Mouse (Mus musculus): Measurements from ENCODE around the gene Cdrt4. TPM values are rescaled to one million over a fixed set of nuclear protein-coding genes. Genes with fewer than 3 reads are reported as not detected.
A peak's percentile ranks its signal among the peaks of the same experiment; 100 is the strongest.

The Cdrt4 gene
- polyA plus RNA-seq (2015; fragmentation: Nextera tagmentation; extraction: Ambion mirVana), result not detected in 2 replicates

GRCm38 (mm10) chr11:62951012-62951411 lies at the start of gene Cdrt4:
Cdrt4 (plus strand) TSS chr11:62951193.
- no peak within 1 kb of the TSS for H3K27ac ChIP-seq (ENCODE audit: low read length)
- H3K4me2 ChIP-seq (ENCODE audit: low read depth, low read length), result no peak within 1 kb of the TSS
- 47% methylated on average over 3 of the region's 3 CpGs for WGBS (ENCODE audit: insufficient replicate concordance)
- H3K9me3 ChIP-seq (replicated peaks; ENCODE audit: control insufficient read depth, low read length), result no peaks in the 10 kb centered on the region
- H3K9ac ChIP-seq (ENCODE audit: low read depth, low read length), result no peak within 1 kb of the TSS
- no peak for ATAC-seq (ENCODE audit: low read depth)
- no peaks in the 10 kb centered on the region for H3K4me1 ChIP-seq (ENCODE audit: control insufficient read depth, low read depth, low read length)
- H3K27me3 ChIP-seq (ENCODE audit: control insufficient read depth, insufficient read depth, low read depth, low read length), result no peaks in the 10 kb centered on the region
- H3K36me3 ChIP-seq (ENCODE audit: control insufficient read depth, insufficient read depth), result no peaks in the 10 kb centered on the region
- H3K4me3 ChIP-seq (ENCODE audit: low read depth, low read length), result no peak within 1 kb of the TSS

GRCm38 (mm10) chr11:62901699-62902323 lies 49.2 kb upstream of the Cdrt4 start:
- Histone ChIP-seq H3K9me3 (replicated peaks; ENCODE audit: control insufficient read depth, low read length) (no peaks in the 10 kb centered on the region), H3K27ac (ENCODE audit: low read length) (no peak overlapping the region), H3K4me3 (ENCODE audit: low read depth, low read length) (no peak overlapping the region), H3K4me1 (ENCODE audit: control insufficient read depth, low read depth, low read length) (no peaks in the 10 kb centered on the region), H3K27me3 (ENCODE audit: control insufficient read depth, insufficient read depth, low read depth, low read length) (no peaks in the 10 kb centered on the region), H3K36me3 (ENCODE audit: control insufficient read depth, insufficient read depth) (no peaks in the 10 kb centered on the region), H3K9ac (ENCODE audit: low read depth, low read length) (no peak overlapping the region), H3K4me2 (ENCODE audit: low read depth, low read length) (no peak overlapping the region)
- WGBS (ENCODE audit: insufficient replicate concordance), result 27% methylated on average over 12 of the region's 12 CpGs
- ATAC-seq (ENCODE audit: low read depth), result no peak

- H3K4me2 ChIP-seq (ENCODE audit: low read depth, low read length), result no peak overlapping the region
- no peaks in the 10 kb centered on the region for H3K9me3 ChIP-seq (replicated peaks; ENCODE audit: control insufficient read depth, low read length)
- H3K27me3 ChIP-seq (ENCODE audit: control insufficient read depth, insufficient read depth, low read depth, low read length), result no peaks in the 10 kb centered on the region
- H3K4me3 ChIP-seq (ENCODE audit: low read depth, low read length), result no peak overlapping the region
- no peaks in the 10 kb centered on the region for H3K4me1 ChIP-seq (ENCODE audit: control insufficient read depth, low read depth, low read length)
- no peak overlapping the region for H3K27ac ChIP-seq (ENCODE audit: low read length)
- no peak for ATAC-seq (ENCODE audit: low read depth)
- no peak overlapping the region for H3K9ac ChIP-seq (ENCODE audit: low read depth, low read length)
- WGBS (ENCODE audit: insufficient replicate concordance), result 56% methylated on average over 6 of the region's 6 CpGs
- H3K36me3 ChIP-seq (ENCODE audit: control insufficient read depth, insufficient read depth), result no peaks in the 10 kb centered on the region
Measured at GRCm38 (mm10) chr11:62903871-62904495, 47.0 kb upstream of the Cdrt4 start.

- WGBS (ENCODE audit: insufficient replicate concordance), result 44% methylated on average over 3 of the region's 3 CpGs
- ATAC-seq (ENCODE audit: low read depth), result no peak
Measured at GRCm38 (mm10) chr11:62909720-62910306, 41.2 kb upstream of the Cdrt4 start.

GRCm38 (mm10) chr11:62911362-62911761 lies 39.6 kb upstream of the Cdrt4 start:
- H3K36me3 ChIP-seq (ENCODE audit: control insufficient read depth, insufficient read depth), result no peaks in the 10 kb centered on the region
- H3K27me3 ChIP-seq (ENCODE audit: control insufficient read depth, insufficient read depth, low read depth, low read length), result no peaks in the 10 kb centered on the region
- no peak overlapping the region for H3K27ac ChIP-seq (ENCODE audit: low read length)
- no peaks in the 10 kb centered on the region for H3K9me3 ChIP-seq (replicated peaks; ENCODE audit: control insufficient read depth, low read length)
- H3K4me1 ChIP-seq (ENCODE audit: control insufficient read depth, low read depth, low read length), result no peaks in the 10 kb centered on the region
- H3K4me3 ChIP-seq (ENCODE audit: low read depth, low read length), result no peak overlapping the region
- ATAC-seq (ENCODE audit: low read depth), result no peak
- H3K4me2 ChIP-seq (ENCODE audit: low read depth, low read length), result no peak overlapping the region
- WGBS (ENCODE audit: insufficient replicate concordance), result 63% methylated on average over 8 of the region's 8 CpGs
- H3K9ac ChIP-seq (ENCODE audit: low read depth, low read length), result no peak overlapping the region

More at GRCm38 (mm10) chr11:62909720-62910306, 41.2 kb upstream of the Cdrt4 start:
- no peak overlapping the region for H3K9ac ChIP-seq (ENCODE audit: low read depth, low read length)
- H3K9me3 ChIP-seq (replicated peaks; ENCODE audit: control insufficient read depth, low read length), result no peaks in the 10 kb centered on the region
- no peak overlapping the region for H3K4me2 ChIP-seq (ENCODE audit: low read depth, low read length)
- no peaks in the 10 kb centered on the region for H3K4me1 ChIP-seq (ENCODE audit: control insufficient read depth, low read depth, low read length)
- no peaks in the 10 kb centered on the region for H3K36me3 ChIP-seq (ENCODE audit: control insufficient read depth, insufficient read depth)
- no peaks in the 10 kb centered on the region for H3K27me3 ChIP-seq (ENCODE audit: control insufficient read depth, insufficient read depth, low read depth, low read length)
- H3K27ac ChIP-seq (ENCODE audit: low read length), result no peak overlapping the region
- H3K4me3 ChIP-seq (ENCODE audit: low read depth, low read length), result no peak overlapping the region

GRCm38 (mm10) chr11:62913141-62913540 lies 37.9 kb upstream of the Cdrt4 start:
- WGBS (ENCODE audit: insufficient replicate concordance), result 61% methylated on average over 2 of the region's 2 CpGs
- no peak for ATAC-seq (ENCODE audit: low read depth)

GRCm38 (mm10) chr11:62914532-62914931 lies 36.5 kb upstream of the Cdrt4 start:
- no peaks in the 10 kb centered on the region for H3K36me3 ChIP-seq (ENCODE audit: control insufficient read depth, insufficient read depth)
- no peaks in the 10 kb centered on the region for H3K9me3 ChIP-seq (replicated peaks; ENCODE audit: control insufficient read depth, low read length)
- no peak overlapping the region for H3K9ac ChIP-seq (ENCODE audit: low read depth, low read length)
- H3K27me3 ChIP-seq (ENCODE audit: control insufficient read depth, insufficient read depth, low read depth, low read length), result no peaks in the 10 kb centered on the region
- no peak overlapping the region for H3K4me3 ChIP-seq (ENCODE audit: low read depth, low read length)
- H3K27ac ChIP-seq (ENCODE audit: low read length), result no peak overlapping the region
- ATAC-seq (ENCODE audit: low read depth), result no peak
- no peak overlapping the region for H3K4me2 ChIP-seq (ENCODE audit: low read depth, low read length)
- 44% methylated on average over 6 of the region's 6 CpGs for WGBS (ENCODE audit: insufficient replicate concordance)
- no peaks in the 10 kb centered on the region for H3K4me1 ChIP-seq (ENCODE audit: control insufficient read depth, low read depth, low read length)

More at GRCm38 (mm10) chr11:62913141-62913540, 37.9 kb upstream of the Cdrt4 start:
- Histone ChIP-seq H3K9me3 (replicated peaks; ENCODE audit: control insufficient read depth, low read length) (no peaks in the 10 kb centered on the region), H3K27ac (ENCODE audit: low read length) (no peak overlapping the region), H3K27me3 (ENCODE audit: control insufficient read depth, insufficient read depth, low read depth, low read length) (no peaks in the 10 kb centered on the region), H3K4me1 (ENCODE audit: control insufficient read depth, low read depth, low read length) (no peaks in the 10 kb centered on the region), H3K4me2 (ENCODE audit: low read depth, low read length) (no peak overlapping the region), H3K4me3 (ENCODE audit: low read depth, low read length) (no peak overlapping the region), H3K36me3 (ENCODE audit: control insufficient read depth, insufficient read depth) (no peaks in the 10 kb centered on the region), H3K9ac (ENCODE audit: low read depth, low read length) (no peak overlapping the region)

GRCm38 (mm10) chr11:62915486-62915885 lies 35.5 kb upstream of the Cdrt4 start:
- Histone ChIP-seq H3K4me3 (ENCODE audit: low read depth, low read length) (no peak overlapping the region), H3K9me3 (replicated peaks; ENCODE audit: control insufficient read depth, low read length) (no peaks in the 10 kb centered on the region), H3K36me3 (ENCODE audit: control insufficient read depth, insufficient read depth) (no peaks in the 10 kb centered on the region), H3K9ac (ENCODE audit: low read depth, low read length) (no peak overlapping the region), H3K4me1 (ENCODE audit: control insufficient read depth, low read depth, low read length) (no peaks in the 10 kb centered on the region), H3K27ac (ENCODE audit: low read length) (no peak overlapping the region), H3K4me2 (ENCODE audit: low read depth, low read length) (no peak overlapping the region), H3K27me3 (ENCODE audit: control insufficient read depth, insufficient read depth, low read depth, low read length) (no peaks in the 10 kb centered on the region)
- 51% methylated on average over 2 of the region's 2 CpGs for WGBS (ENCODE audit: insufficient replicate concordance)
- ATAC-seq (ENCODE audit: low read depth), result no peak

- Histone ChIP-seq H3K9ac (ENCODE audit: low read depth, low read length) (no peak overlapping the region), H3K9me3 (replicated peaks; ENCODE audit: control insufficient read depth, low read length) (no peaks in the 10 kb centered on the region), H3K4me2 (ENCODE audit: low read depth, low read length) (no peak overlapping the region), H3K27me3 (ENCODE audit: control insufficient read depth, insufficient read depth, low read depth, low read length) (no peaks in the 10 kb centered on the region), H3K27ac (ENCODE audit: low read length) (no peak overlapping the region), H3K4me1 (ENCODE audit: control insufficient read depth, low read depth, low read length) (no peaks in the 10 kb centered on the region), H3K4me3 (ENCODE audit: low read depth, low read length) (no peak overlapping the region), H3K36me3 (ENCODE audit: control insufficient read depth, insufficient read depth) (no peaks in the 10 kb centered on the region)
- 12% methylated on average over 2 of the region's 2 CpGs for WGBS (ENCODE audit: insufficient replicate concordance)
- peak; percentile 59; the same call in 1 of the 2 replicates for ATAC-seq (ENCODE audit: low read depth)
Measured at GRCm38 (mm10) chr11:62916765-62917164, 34.2 kb upstream of the Cdrt4 start.
